Mouse (Mus musculus) bone marrow macrophage, adult 2 months (primary cell): ENCODE measurements around the gene Atg101. TPM values are rescaled to one million over a fixed set of nuclear protein-coding genes. Genes with fewer than 3 reads are reported as not detected.

Source experiments
- H3K27ac ChIP-seq: 2 replicates; pipeline ENCODE4 v1.5.1; 2012; ENCODE audit warnings: low read depth, low read length; ENCODE audit not compliant: insufficient read depth
- H3K4me1 ChIP-seq: 2 replicates; pipeline ENCODE4 v1.6.1; 2012; ENCODE audit warnings: low read length; ENCODE audit not compliant: control insufficient read depth, insufficient read depth
- H3K4me3 ChIP-seq: 2 replicates; pipeline ENCODE4 v1.5.1; 2012; ENCODE audit warnings: mild to moderate bottlenecking, low read length, moderate library complexity; ENCODE audit not compliant: insufficient read depth
- CTCF ChIP-seq: IDR thresholded peaks from 2 replicates; pipeline ENCODE4 v1.5.1; 2012; ENCODE audit warnings: low read depth, mild to moderate bottlenecking, low read length, moderate library complexity
- POLR2A ChIP-seq: IDR thresholded peaks from 2 replicates; pipeline ENCODE4 v1.6.1; 2012; ENCODE audit warnings: mild to moderate bottlenecking, low read depth, low read length, borderline replicate concordance
- polyA plus RNA-seq: library from polyadenylated mRNA; stranded (reverse); fragments of >200 nt; gene quantifications from 2 replicates; pipeline ENCODE4 v1.2.4, GENCODE M21; 2012; ENCODE audit not compliant: missing spikeins, insufficient read depth, insufficient read length

The Atg101 gene
- polyA plus RNA-seq, 1 experiment = 36.4 TPM

GRCm38 (mm10) chr15:101295616-101296015 lies 11.5 kb downstream of the Atg101 start:
- no peak overlapping the region for H3K4me3 ChIP-seq
- TF ChIP-seq CTCF = no peak
- no peak for TF ChIP-seq POLR2A
- H3K4me1 ChIP-seq = peaks cover 18% of the 10 kb centered on the region
- H3K27ac ChIP-seq = no peak overlapping the region

GRCm38 (mm10) chr15:101296091-101296490 lies 12.0 kb downstream of the Atg101 start:
- peaks cover 18% of the 10 kb centered on the region for H3K4me1 ChIP-seq
- H3K27ac ChIP-seq = no peak overlapping the region
- no peak for TF ChIP-seq CTCF
- no peak for TF ChIP-seq POLR2A
- no peak overlapping the region for H3K4me3 ChIP-seq

GRCm38 (mm10) chr15:101297988-101298387 lies 13.9 kb downstream of the Atg101 start:
- peak overlapping the region; percentile 42 for H3K4me3 ChIP-seq
- H3K27ac ChIP-seq = peak overlapping the region; percentile 92
- H3K4me1 ChIP-seq = peaks cover 18% of the 10 kb centered on the region
- TF ChIP-seq POLR2A = no peak
- TF ChIP-seq CTCF = no peak

- Histone ChIP-seq H3K27ac (peak overlapping the region; percentile 92), H3K4me1 (peaks cover 18% of the 10 kb centered on the region), H3K4me3 (0 out of 2 replicates have a peak overlapping the region, but pooled peaks have one; percentile 42)
- TF ChIP-seq POLR2A = no peak
- TF ChIP-seq CTCF = no peak
Observed at GRCm38 (mm10) chr15:101298550-101298949, 14.5 kb downstream of the Atg101 start.

- peaks cover 18% of the 10 kb centered on the region for H3K4me1 ChIP-seq
- H3K27ac ChIP-seq = no peak overlapping the region
- H3K4me3 ChIP-seq = no peak overlapping the region
- TF ChIP-seq CTCF = no peak
- no peak for TF ChIP-seq POLR2A
Observed at GRCm38 (mm10) chr15:101299480-101299960, 15.4 kb downstream of the Atg101 start.

- Histone ChIP-seq H3K4me3 (no peak overlapping the region), H3K27ac (no peak overlapping the region), H3K4me1 (peaks cover 18% of the 10 kb centered on the region)
- TF ChIP-seq CTCF (no peak), POLR2A (no peak)
Observed at GRCm38 (mm10) chr15:101300128-101300527, 16.1 kb downstream of the Atg101 start.

GRCm38 (mm10) chr15:101302201-101302600 lies 18.1 kb downstream of the Atg101 start:
- Histone ChIP-seq H3K4me3 (no peak overlapping the region), H3K27ac (no peak overlapping the region), H3K4me1 (peaks cover 18% of the 10 kb centered on the region)
- TF ChIP-seq CTCF = no peak
- TF ChIP-seq POLR2A = no peak

- Histone ChIP-seq H3K27ac (no peak overlapping the region), H3K4me3 (no peak overlapping the region), H3K4me1 (peaks cover 17% of the 10 kb centered on the region)
- no peak for TF ChIP-seq CTCF
Observed at GRCm38 (mm10) chr15:101303830-101304229, 19.8 kb downstream of the Atg101 start.

GRCm38 (mm10) chr15:101306459-101306858 lies 22.4 kb downstream of the Atg101 start:
- no peak overlapping the region for H3K27ac ChIP-seq
- H3K4me1 ChIP-seq = peaks cover 19% of the 10 kb centered on the region
- TF ChIP-seq POLR2A (no peak), CTCF (no peak)
- H3K4me3 ChIP-seq = no peak overlapping the region

GRCm38 (mm10) chr15:101308440-101309348 lies 24.6 kb downstream of the Atg101 start:
- H3K4me1 ChIP-seq = peaks cover 19% of the 10 kb centered on the region
- peak overlapping the region; percentile 63 for H3K27ac ChIP-seq
- no peak overlapping the region for H3K4me3 ChIP-seq
- TF ChIP-seq POLR2A (no peak), CTCF (no peak)

GRCm38 (mm10) chr15:101309493-101309892 lies 25.4 kb downstream of the Atg101 start:
- no peak for TF ChIP-seq POLR2A
- TF ChIP-seq CTCF = no peak
- Histone ChIP-seq H3K4me3 (no peak overlapping the region), H3K27ac (peak overlapping the region; percentile 24), H3K4me1 (peaks cover 19% of the 10 kb centered on the region)
